Mouse (Mus musculus) NIH3T3 (cell line): ENCODE data around the gene Disc1.

Experiments
- DNase-seq: peaks from one replicate; pipeline ENCODE4 v3.0.0-alpha.2; 2012; ENCODE audit warnings: low read depth

The Disc1 gene

GRCm38 (mm10) chr8:125270292-125270691, 216.3 kb downstream of the Disc1 start:
- no peak for DNase-seq

GRCm38 (mm10) chr8:125271357-125271756, 217.4 kb downstream of the Disc1 start:
- no peak for DNase-seq

GRCm38 (mm10) chr8:125272089-125272866, 218.3 kb downstream of the Disc1 start:
- no peak for DNase-seq

GRCm38 (mm10) chr8:125277071-125277682, 223.2 kb downstream of the Disc1 start:
- no peak for DNase-seq

GRCm38 (mm10) chr8:125279156-125279555, 225.2 kb downstream of the Disc1 start:
- DNase-seq, result peak; percentile 79

GRCm38 (mm10) chr8:125279892-125280291, 225.9 kb downstream of the Disc1 start:
- peak; percentile 86 for DNase-seq

- DNase-seq, result no peak
Observed at GRCm38 (mm10) chr8:125282531-125282930, 228.5 kb downstream of the Disc1 start.

GRCm38 (mm10) chr8:125283542-125283941, 229.5 kb downstream of the Disc1 start:
- no peak for DNase-seq

GRCm38 (mm10) chr8:125284875-125285274, 230.9 kb downstream of the Disc1 start:
- DNase-seq, result peak; percentile 40

GRCm38 (mm10) chr8:125285391-125285790, 231.4 kb downstream of the Disc1 start:
- DNase-seq, result no peak

- peak; percentile 98 for DNase-seq
Observed at GRCm38 (mm10) chr8:125285966-125286681, 232.1 kb downstream of the Disc1 start.

- DNase-seq, result no peak
Observed at GRCm38 (mm10) chr8:125287311-125287710, 233.3 kb downstream of the Disc1 start.

GRCm38 (mm10) chr8:125287841-125288341, 233.9 kb downstream of the Disc1 start:
- peak; percentile 74 for DNase-seq

- no peak for DNase-seq
Observed at GRCm38 (mm10) chr8:125291506-125291905, 237.5 kb downstream of the Disc1 start.

GRCm38 (mm10) chr8:125291932-125292717, 238.1 kb downstream of the Disc1 start:
- DNase-seq, result no peak

- DNase-seq, result peak; percentile 73
Observed at GRCm38 (mm10) chr8:125292933-125293591, 239.1 kb downstream of the Disc1 start.

GRCm38 (mm10) chr8:125299248-125299647, 245.3 kb downstream of the Disc1 start:
- DNase-seq, result peak; percentile 88

- no peak for DNase-seq
Observed at GRCm38 (mm10) chr8:125301931-125302361, 248.0 kb downstream of the Disc1 start.

GRCm38 (mm10) chr8:125306665-125307064, 252.7 kb downstream of the Disc1 start:
- DNase-seq, result no peak

- no peak for DNase-seq
Observed at GRCm38 (mm10) chr8:125309985-125310384, 256.0 kb downstream of the Disc1 start.
